Mouse (Mus musculus): Measurements from ENCODE around the gene Kbtbd6. TPM values are rescaled to one million over a fixed set of nuclear protein-coding genes. Genes with fewer than 3 reads are reported as not detected.
"Not testable (repeated sequence)": the region's sequence is repeated elsewhere in the genome, so short reads cannot be mapped to it uniquely, and the experiment has no call there.

Gene Kbtbd6
- polyA plus RNA-seq (2014; fragmentation: Nextera tagmentation; extraction: Ambion mirVana): 5.8 and 7.3 TPM in 2 replicates

DNA sequence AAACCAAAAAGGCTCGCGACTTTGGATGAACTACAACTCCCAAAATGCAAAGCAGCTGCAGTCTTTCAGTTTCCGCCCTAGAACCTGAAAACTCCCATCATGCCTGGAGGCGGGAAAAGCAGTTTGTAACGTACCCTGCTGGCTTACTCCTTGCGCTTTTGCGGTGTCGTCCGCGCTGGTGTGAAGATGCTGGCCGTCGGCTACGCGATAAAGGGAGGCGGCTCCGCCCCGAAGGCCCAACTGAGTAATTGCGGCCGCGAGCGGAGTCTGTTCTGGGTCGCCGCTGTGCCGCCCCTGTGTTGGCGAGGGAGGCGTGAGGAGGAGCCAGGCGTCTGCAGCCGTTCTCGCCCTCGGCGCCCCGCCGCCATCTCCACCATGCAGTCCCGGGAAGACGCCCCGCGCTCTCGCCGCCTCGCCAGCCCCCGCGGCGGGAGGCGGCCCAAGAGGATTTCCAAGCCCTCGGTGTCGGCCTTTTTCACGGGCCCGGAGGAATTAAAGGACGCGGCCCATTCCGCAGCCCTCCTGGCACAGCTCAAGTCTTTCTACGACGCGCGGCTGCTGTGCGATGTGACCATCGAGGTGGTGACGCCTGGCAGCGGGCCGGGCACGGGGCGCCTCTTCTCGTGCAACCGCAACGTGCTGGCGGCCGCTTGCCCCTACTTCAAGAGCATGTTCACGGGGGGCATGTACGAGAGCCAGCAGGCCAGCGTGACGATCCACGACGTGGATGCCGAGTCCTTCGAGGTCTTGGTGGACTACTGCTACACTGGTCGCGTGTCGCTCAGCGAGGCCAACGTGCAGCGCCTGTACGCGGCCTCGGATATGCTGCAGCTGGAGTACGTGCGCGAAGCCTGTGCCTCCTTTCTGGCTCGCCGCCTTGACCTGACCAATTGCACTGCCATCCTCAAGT lies at the start of gene Kbtbd6:
Gene Kbtbd6 (plus strand): TSS at position 155 of the 910 bp plus-strand sequence.
- Histone ChIP-seq H3K4me3 (ENCODE audit: low read depth, low read length) (peak within 1 kb of the TSS; percentile 41), H3K4me2 (ENCODE audit: low read depth, severe bottlenecking) (peak within 1 kb of the TSS; percentile 58), H3K9ac (ENCODE audit: low read length) (peak within 1 kb of the TSS; percentile 67)
- ATAC-seq (ENCODE audit: insufficient number of reproducible peaks, low FRiP score, low TSS enrichment, low read depth): peak; percentile 85
- not testable (repeated sequence) for H3K36me3 ChIP-seq (ENCODE audit: control insufficient read depth, insufficient read depth, low read length); H3K9me3 ChIP-seq (ENCODE audit: control insufficient read depth, low read length); H3K27ac ChIP-seq (replicated peaks; ENCODE audit: low read depth, low read length); H3K27me3 ChIP-seq (ENCODE audit: control insufficient read depth, insufficient read depth, low read length); H3K4me1 ChIP-seq (ENCODE audit: control insufficient read depth, insufficient read depth, low read length)
- peak; percentile 91 for DNase-seq (ENCODE audit: low spot score)
- 16% methylated on average over 42 of the region's 89 CpGs for WGBS

DNA sequence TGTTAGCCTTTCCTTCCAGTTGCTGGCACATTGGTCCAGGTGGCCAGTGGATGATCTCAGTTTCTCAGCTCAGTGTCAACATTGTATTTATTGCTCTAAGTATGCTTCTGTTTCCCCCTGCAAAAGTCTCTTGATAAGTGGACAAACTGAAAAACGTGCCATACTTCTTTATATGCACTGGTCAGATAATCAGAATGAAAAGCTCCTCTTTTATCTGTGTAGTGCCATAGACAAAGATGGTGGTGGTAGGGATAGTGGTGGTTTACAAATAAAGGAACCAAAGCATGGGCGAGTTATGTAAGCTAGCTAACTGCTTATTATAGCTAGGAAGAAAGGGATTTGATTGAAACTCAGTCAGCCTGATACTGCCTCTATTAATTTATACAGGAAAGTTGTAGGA lies 44.0 kb upstream of the Kbtbd6 start:
- no peak overlapping the region for H3K9ac ChIP-seq (ENCODE audit: low read length)
- H3K4me2 ChIP-seq (ENCODE audit: low read depth, severe bottlenecking): no peak overlapping the region
- WGBS: 77% methylated on average over 2 of the region's 2 CpGs
- H3K27me3 ChIP-seq (ENCODE audit: control insufficient read depth, insufficient read depth, low read length): no peaks in the 10 kb centered on the region
- DNase-seq (ENCODE audit: low spot score) (no peak), ATAC-seq (ENCODE audit: insufficient number of reproducible peaks, low FRiP score, low TSS enrichment, low read depth) (no peak)
- no peaks in the 10 kb centered on the region for H3K9me3 ChIP-seq (ENCODE audit: control insufficient read depth, low read length)
- H3K4me1 ChIP-seq (ENCODE audit: control insufficient read depth, insufficient read depth, low read length): no peaks in the 10 kb centered on the region
- no peak overlapping the region for H3K27ac ChIP-seq (replicated peaks; ENCODE audit: low read depth, low read length)
- no peak overlapping the region for H3K4me3 ChIP-seq (ENCODE audit: low read depth, low read length)
- no peaks in the 10 kb centered on the region for H3K36me3 ChIP-seq (ENCODE audit: control insufficient read depth, insufficient read depth, low read length)

DNA sequence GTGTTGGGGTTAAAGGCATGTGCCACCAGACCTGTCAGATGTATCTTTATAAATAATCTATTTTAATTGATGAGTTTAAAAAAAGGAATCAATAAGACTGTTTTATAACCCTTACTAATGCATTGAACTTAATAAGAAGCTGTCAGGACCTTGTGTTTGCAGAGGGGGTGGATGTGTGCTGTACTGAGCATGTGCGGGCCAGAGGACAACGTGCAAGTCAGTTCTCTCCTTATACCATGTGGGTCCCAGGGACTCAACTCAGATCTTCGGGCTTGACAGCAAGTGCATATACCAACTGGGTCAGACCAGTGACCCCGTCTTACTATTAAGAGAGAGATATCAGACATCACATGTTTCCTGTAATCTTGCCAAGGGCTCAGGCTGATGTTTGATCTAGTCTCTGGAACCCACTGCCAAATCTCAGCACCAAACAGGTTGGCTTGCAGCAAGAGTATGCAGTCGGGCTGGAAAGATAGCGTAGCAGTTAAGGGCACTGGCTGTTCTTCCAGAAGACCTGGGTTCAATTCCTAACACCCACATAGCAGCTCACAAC lies 42.3 kb upstream of the Kbtbd6 start:
- WGBS: 94% methylated on average over 6 of the region's 6 CpGs
- Histone ChIP-seq H3K4me1 (ENCODE audit: control insufficient read depth, insufficient read depth, low read length) (no peaks in the 10 kb centered on the region), H3K36me3 (ENCODE audit: control insufficient read depth, insufficient read depth, low read length) (no peaks in the 10 kb centered on the region)

GRCm38 (mm10) chr14:79410662-79411061 lies 41.0 kb upstream of the Kbtbd6 start:
- no peaks in the 10 kb centered on the region for H3K9me3 ChIP-seq (ENCODE audit: control insufficient read depth, low read length)
- H3K9ac ChIP-seq (ENCODE audit: low read length): no peak overlapping the region
- no peaks in the 10 kb centered on the region for H3K4me1 ChIP-seq (ENCODE audit: control insufficient read depth, insufficient read depth, low read length)
- no peak overlapping the region for H3K4me2 ChIP-seq (ENCODE audit: low read depth, severe bottlenecking)
- WGBS: 85% methylated on average over 2 of the region's 2 CpGs
- no peaks in the 10 kb centered on the region for H3K36me3 ChIP-seq (ENCODE audit: control insufficient read depth, insufficient read depth, low read length)
- H3K4me3 ChIP-seq (ENCODE audit: low read depth, low read length): no peak overlapping the region
- H3K27me3 ChIP-seq (ENCODE audit: control insufficient read depth, insufficient read depth, low read length): no peaks in the 10 kb centered on the region
- DNase-seq (ENCODE audit: low spot score) (no peak), ATAC-seq (ENCODE audit: insufficient number of reproducible peaks, low FRiP score, low TSS enrichment, low read depth) (no peak)
- H3K27ac ChIP-seq (replicated peaks; ENCODE audit: low read depth, low read length): no peak overlapping the region

More for the DNA sequence above, 42.3 kb upstream of the Kbtbd6 start:
- DNase-seq (ENCODE audit: low spot score) (no peak), ATAC-seq (ENCODE audit: insufficient number of reproducible peaks, low FRiP score, low TSS enrichment, low read depth) (no peak)
- Histone ChIP-seq H3K9me3 (ENCODE audit: control insufficient read depth, low read length) (no peaks in the 10 kb centered on the region), H3K27me3 (ENCODE audit: control insufficient read depth, insufficient read depth, low read length) (no peaks in the 10 kb centered on the region), H3K9ac (ENCODE audit: low read length) (no peak overlapping the region), H3K4me2 (ENCODE audit: low read depth, severe bottlenecking) (no peak overlapping the region), H3K27ac (replicated peaks; ENCODE audit: low read depth, low read length) (no peak overlapping the region), H3K4me3 (ENCODE audit: low read depth, low read length) (no peak overlapping the region)

DNA sequence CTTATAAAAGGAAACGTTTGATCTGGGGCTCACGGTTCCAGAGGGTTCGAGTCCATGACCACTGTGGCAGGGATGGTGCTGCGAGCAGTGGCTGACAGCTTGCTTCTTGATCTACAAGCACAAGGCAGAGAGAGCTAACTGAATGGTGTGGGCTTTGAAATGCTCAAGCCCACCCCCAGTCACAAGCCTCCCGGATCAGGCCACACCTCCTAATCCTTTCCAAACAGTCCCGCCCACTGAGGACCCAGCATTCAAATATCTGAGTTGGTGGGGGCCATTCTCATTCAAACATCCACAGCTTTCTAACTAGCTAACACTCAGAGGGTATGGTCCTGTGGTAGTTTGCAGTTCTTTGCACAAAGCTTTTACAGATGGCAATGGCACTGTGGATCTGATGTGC lies 38.5 kb upstream of the Kbtbd6 start:
- no peaks in the 10 kb centered on the region for H3K9me3 ChIP-seq (ENCODE audit: control insufficient read depth, low read length)
- H3K27me3 ChIP-seq (ENCODE audit: control insufficient read depth, insufficient read depth, low read length): no peaks in the 10 kb centered on the region
- H3K27ac ChIP-seq (replicated peaks; ENCODE audit: low read depth, low read length): no peak overlapping the region
- DNase-seq (ENCODE audit: low spot score) (no peak), ATAC-seq (ENCODE audit: insufficient number of reproducible peaks, low FRiP score, low TSS enrichment, low read depth) (no peak)
- H3K9ac ChIP-seq (ENCODE audit: low read length): no peak overlapping the region
- no peaks in the 10 kb centered on the region for H3K36me3 ChIP-seq (ENCODE audit: control insufficient read depth, insufficient read depth, low read length)
- H3K4me2 ChIP-seq (ENCODE audit: low read depth, severe bottlenecking): no peak overlapping the region
- no peak overlapping the region for H3K4me3 ChIP-seq (ENCODE audit: low read depth, low read length)
- 86% methylated on average over 6 of the region's 6 CpGs for WGBS
- no peaks in the 10 kb centered on the region for H3K4me1 ChIP-seq (ENCODE audit: control insufficient read depth, insufficient read depth, low read length)

GRCm38 (mm10) chr14:79420083-79420685 lies 31.5 kb upstream of the Kbtbd6 start:
- no peaks in the 10 kb centered on the region for H3K4me1 ChIP-seq (ENCODE audit: control insufficient read depth, insufficient read depth, low read length)
- no peaks in the 10 kb centered on the region for H3K27me3 ChIP-seq (ENCODE audit: control insufficient read depth, insufficient read depth, low read length)
- H3K4me2 ChIP-seq (ENCODE audit: low read depth, severe bottlenecking): no peak overlapping the region
- no peak overlapping the region for H3K4me3 ChIP-seq (ENCODE audit: low read depth, low read length)
- no peak overlapping the region for H3K27ac ChIP-seq (replicated peaks; ENCODE audit: low read depth, low read length)
- no peak for ATAC-seq (ENCODE audit: insufficient number of reproducible peaks, low FRiP score, low TSS enrichment, low read depth)
- 0 out of 2 replicates have a peak, but pooled peaks cover 3% of the 10 kb centered on the region for H3K36me3 ChIP-seq (ENCODE audit: control insufficient read depth, insufficient read depth, low read length)
- no peak for DNase-seq (ENCODE audit: low spot score)
- H3K9ac ChIP-seq (ENCODE audit: low read length): no peak overlapping the region
- 80% methylated on average over 20 of the region's 20 CpGs for WGBS
- H3K9me3 ChIP-seq (ENCODE audit: control insufficient read depth, low read length): no peaks in the 10 kb centered on the region

DNA sequence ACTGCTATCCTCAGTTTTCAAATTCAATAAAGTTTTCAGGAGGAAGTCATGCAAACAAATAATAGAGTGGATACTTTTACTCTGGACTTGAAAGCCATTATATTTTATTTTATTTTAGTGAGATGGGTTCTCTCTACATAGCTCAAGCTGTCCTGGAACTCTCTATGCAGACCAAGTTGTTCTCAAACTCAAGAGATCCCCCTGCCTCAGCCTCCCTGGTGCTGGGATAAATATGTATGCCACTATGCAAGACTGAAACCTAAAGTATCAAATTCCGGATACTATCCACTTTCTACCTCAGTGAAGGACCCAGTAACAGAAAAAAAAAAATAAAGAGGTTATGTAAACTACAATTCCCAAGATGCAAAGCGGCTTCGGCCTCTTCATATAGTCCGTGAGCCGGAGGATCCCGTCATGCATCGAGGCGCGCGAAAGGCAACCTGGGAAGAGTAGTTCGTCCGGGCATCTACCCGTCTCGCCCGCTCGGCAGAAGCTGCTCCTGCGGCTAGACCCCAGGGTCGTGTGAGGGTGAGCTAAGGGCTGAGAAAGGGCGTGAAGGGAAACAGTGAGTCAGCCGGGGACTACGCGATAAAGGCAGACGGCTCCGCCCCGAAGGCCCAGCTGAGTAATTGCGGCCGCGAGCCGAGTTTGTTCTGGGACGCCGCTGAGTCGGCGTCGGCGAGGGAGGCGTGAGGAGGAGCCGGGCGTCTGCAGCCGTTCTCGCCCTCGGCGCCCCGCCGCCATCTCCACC lies 25.5 kb upstream of the Kbtbd6 start, which contains the start of gene Kbtbd7:
Gene Kbtbd7 (plus strand): TSS at position 533 of the 751 bp plus-strand sequence.
- Histone ChIP-seq H3K9me3 (ENCODE audit: control insufficient read depth, low read length) (peaks cover 4% of the 10 kb centered on the region; the same call in 1 of the 2 replicates), H3K4me2 (ENCODE audit: low read depth, severe bottlenecking) (peak within 1 kb of the TSS; percentile 48), H3K9ac (ENCODE audit: low read length) (peak within 1 kb of the TSS; percentile 72)

More for the DNA sequence above, 25.5 kb upstream of the Kbtbd6 start, which contains the start of gene Kbtbd7:
- H3K27me3 ChIP-seq (ENCODE audit: control insufficient read depth, insufficient read depth, low read length): no peaks in the 10 kb centered on the region
- H3K36me3 ChIP-seq (ENCODE audit: control insufficient read depth, insufficient read depth, low read length): peaks cover 7% of the 10 kb centered on the region
- under 1% methylated on average over 44 of the region's 44 CpGs for WGBS
- H3K4me1 ChIP-seq (ENCODE audit: control insufficient read depth, insufficient read depth, low read length): no peaks in the 10 kb centered on the region
- H3K27ac ChIP-seq (replicated peaks; ENCODE audit: low read depth, low read length): 0 out of 2 replicates have a peak within 1 kb of the TSS, but pooled peaks have one; percentile 30
- DNase-seq (ENCODE audit: low spot score) (peak; percentile 93), ATAC-seq (ENCODE audit: insufficient number of reproducible peaks, low FRiP score, low TSS enrichment, low read depth) (peak; percentile 96)
- H3K4me3 ChIP-seq (ENCODE audit: low read depth, low read length): peak within 1 kb of the TSS; percentile 42

All from limb, embryonic 11.5 days (tissue).